ENCODE assay signal across 8 mouse cellular contexts in genomic region chr17:46678416-46678815, GRCm38 (mm10). TPM values are rescaled to one million over a fixed set of nuclear protein-coding genes. Genes with fewer than 3 reads are reported as not detected.
A peak's percentile ranks its signal among the peaks of the same experiment; 100 is the strongest.
DNase-seq lines count a peak whose midpoint lies in the region; ATAC-seq and TF ChIP-seq lines count a peak whose summit lies in the region.

Gene Mea1, plus strand, starts transcription at chr17:46678793.

- TF ChIP-seq CTCF in kidney, postnatal 0 days (IDR thresholded peaks at IDR 0.05; ENCODE audit: low read depth), result no peak
- no peak for TF ChIP-seq CTCF in lung, embryonic 14.5 days (IDR thresholded peaks at IDR 0.05; ENCODE audit: low read depth)

- 89% methylated on average over 8 of the region's 9 CpGs for whole genome bisulfite sequencing in embryonic facial prominence, embryonic 11.5 days
- 69% methylated on average over 9 of the region's 9 CpGs for WGBS in heart, embryonic 12.5 days
- WGBS in kidney, postnatal 0 days, result 63% methylated on average over 8 of the region's 9 CpGs
- WGBS in lung, embryonic 14.5 days, result 80% methylated on average over 8 of the region's 9 CpGs
- WGBS in stomach, embryonic 14.5 days, result 87% methylated on average over 8 of the region's 9 CpGs

- H3K4me2 ChIP-seq in embryonic facial prominence, embryonic 11.5 days (ENCODE audit: low read depth, low read length), result peak within 1 kb of the TSS; percentile 66
- H3K4me2 ChIP-seq in heart, embryonic 12.5 days, result peak within 1 kb of the TSS; percentile 81
- peak within 1 kb of the TSS; percentile 73 for H3K4me2 ChIP-seq in kidney, postnatal 0 days (ENCODE audit: low read length)
- H3K4me2 ChIP-seq in lung, embryonic 14.5 days, result peak within 1 kb of the TSS; percentile 88
- H3K4me2 ChIP-seq in stomach, embryonic 14.5 days (replicated peaks; ENCODE audit: low read depth, low read length), result peak within 1 kb of the TSS; percentile 53

- no peaks in the 10 kb centered on the region for H3K9me3 ChIP-seq in embryonic facial prominence, embryonic 11.5 days (replicated peaks; ENCODE audit: control insufficient read depth, low read length)
- H3K9me3 ChIP-seq in heart, embryonic 12.5 days (replicated peaks), result no peaks in the 10 kb centered on the region
- H3K9me3 ChIP-seq in kidney, postnatal 0 days (replicated peaks; ENCODE audit: low read length), result no peaks in the 10 kb centered on the region
- H3K9me3 ChIP-seq in lung, embryonic 14.5 days (ENCODE audit: low read depth, low read length), result no peaks in the 10 kb centered on the region
- no peaks in the 10 kb centered on the region for H3K9me3 ChIP-seq in stomach, embryonic 14.5 days (ENCODE audit: control insufficient read depth, low read depth, low read length)

- peaks cover 15% of the 10 kb centered on the region for H3K36me3 ChIP-seq in embryonic facial prominence, embryonic 11.5 days (replicated peaks; ENCODE audit: control insufficient read depth, insufficient read depth, low read depth, low read length)
- peaks cover 50% of the 10 kb centered on the region for H3K36me3 ChIP-seq in heart, embryonic 12.5 days
- H3K36me3 ChIP-seq in kidney, postnatal 0 days (ENCODE audit: insufficient read depth, low read length), result peaks cover 32% of the 10 kb centered on the region
- H3K36me3 ChIP-seq in lung, embryonic 14.5 days (ENCODE audit: insufficient read depth), result peaks cover 48% of the 10 kb centered on the region
- peaks cover 36% of the 10 kb centered on the region for H3K36me3 ChIP-seq in stomach, embryonic 14.5 days (ENCODE audit: control insufficient read depth, insufficient read depth, low read length)

- H3K9ac ChIP-seq in embryonic facial prominence, embryonic 11.5 days (replicated peaks; ENCODE audit: low read length), result peak within 1 kb of the TSS; percentile 78
- H3K9ac ChIP-seq in heart, embryonic 12.5 days, result peak within 1 kb of the TSS; percentile 84
- H3K9ac ChIP-seq in kidney, postnatal 0 days (ENCODE audit: low read depth, low read length), result peak within 1 kb of the TSS; percentile 66; the same call in 1 of the 2 replicates
- H3K9ac ChIP-seq in lung, embryonic 14.5 days, result peak within 1 kb of the TSS; percentile 66
- peak within 1 kb of the TSS; percentile 64 for H3K9ac ChIP-seq in stomach, embryonic 14.5 days (replicated peaks; ENCODE audit: low read depth, low read length)

- H3K27ac ChIP-seq in embryonic facial prominence, embryonic 11.5 days (replicated peaks; ENCODE audit: low read depth, low read length), result no peak within 1 kb of the TSS; the same call in 1 of the 2 replicates
- H3K27ac ChIP-seq in heart, embryonic 12.5 days (ENCODE audit: poor library complexity, severe bottlenecking), result peak within 1 kb of the TSS; percentile 94
- peak within 1 kb of the TSS; percentile 78; the same call in 1 of the 2 replicates for H3K27ac ChIP-seq in kidney, postnatal 0 days
- H3K27ac ChIP-seq in lung, embryonic 14.5 days (ENCODE audit: low read depth), result peak within 1 kb of the TSS; percentile 85
- H3K27ac ChIP-seq in stomach, embryonic 14.5 days (ENCODE audit: low read length), result no peak within 1 kb of the TSS

- H3K27me3 ChIP-seq in embryonic facial prominence, embryonic 11.5 days (ENCODE audit: control insufficient read depth, insufficient read depth, low read length), result no peaks in the 10 kb centered on the region
- no peaks in the 10 kb centered on the region for H3K27me3 ChIP-seq in heart, embryonic 12.5 days (replicated peaks)
- no peaks in the 10 kb centered on the region for H3K27me3 ChIP-seq in kidney, postnatal 0 days (ENCODE audit: insufficient read depth, low read length)
- no peaks in the 10 kb centered on the region for H3K27me3 ChIP-seq in lung, embryonic 14.5 days (ENCODE audit: insufficient read depth, low read length)
- H3K27me3 ChIP-seq in stomach, embryonic 14.5 days (ENCODE audit: control insufficient read depth, insufficient read depth, low read length), result no peaks in the 10 kb centered on the region

- no peak for DNase-seq in frontal cortex, adult 2 months (ENCODE audit: extremely low spot score in 1 of 2, low spot score in 1 of 2)
- no peak for DNase-seq in frontal cortex, postnatal 14 days (ENCODE audit: low spot score in 2 of 2)
- no peak for DNase-seq in embryonic facial prominence, embryonic 11.5 days (ENCODE audit: low spot score)
- DNase-seq in kidney, postnatal 0 days (ENCODE audit: low spot score), result no peak
- DNase-seq in lung, embryonic 14.5 days, result no peak
- DNase-seq in ovary, adult 18-20 months (ENCODE audit: low spot score), result no peak

- no peak for ATAC-seq in embryonic facial prominence, embryonic 11.5 days (replicated peaks; ENCODE audit: insufficient number of reproducible peaks, low FRiP score, low TSS enrichment, low read depth)
- no peak for ATAC-seq in heart, embryonic 12.5 days (ENCODE audit: insufficient number of reproducible peaks, low FRiP score)
- ATAC-seq in kidney, postnatal 0 days (replicated peaks; ENCODE audit: low FRiP score, low read depth), result no peak
- no peak for ATAC-seq in lung, embryonic 14.5 days (ENCODE audit: insufficient read depth)
- no peak for ATAC-seq in stomach, embryonic 14.5 days (ENCODE audit: insufficient number of reproducible peaks, insufficient read depth, low FRiP score, low read depth)

- H3K4me1 ChIP-seq in embryonic facial prominence, embryonic 11.5 days (ENCODE audit: control insufficient read depth, insufficient read depth, low read length), result peaks cover 10% of the 10 kb centered on the region
- peaks cover 43% of the 10 kb centered on the region for H3K4me1 ChIP-seq in heart, embryonic 12.5 days (replicated peaks)
- peaks cover 31% of the 10 kb centered on the region; the same call in 1 of the 2 replicates for H3K4me1 ChIP-seq in kidney, postnatal 0 days (replicated peaks; ENCODE audit: insufficient read depth, low read length)
- peaks cover 23% of the 10 kb centered on the region for H3K4me1 ChIP-seq in lung, embryonic 14.5 days (ENCODE audit: insufficient read depth)
- peaks cover 35% of the 10 kb centered on the region for H3K4me1 ChIP-seq in stomach, embryonic 14.5 days (ENCODE audit: control insufficient read depth, insufficient read depth, low read length)

- H3K4me3 ChIP-seq in embryonic facial prominence, embryonic 11.5 days (ENCODE audit: low read depth, low read length), result peak within 1 kb of the TSS; percentile 83
- peak within 1 kb of the TSS; percentile 81 for H3K4me3 ChIP-seq in heart, embryonic 12.5 days
- H3K4me3 ChIP-seq in kidney, postnatal 0 days (replicated peaks; ENCODE audit: low read depth, low read length), result peak within 1 kb of the TSS; percentile 57
- H3K4me3 ChIP-seq in lung, embryonic 14.5 days (ENCODE audit: low read depth, low read length), result peak within 1 kb of the TSS; percentile 69
- peak within 1 kb of the TSS; percentile 89 for H3K4me3 ChIP-seq in stomach, embryonic 14.5 days (ENCODE audit: low read depth, low read length)

RNA-seq across cellular contexts. Expression of gene Mea1, which starts in this region (rescaled TPM):
- 151 and 157 TPM in 2 replicates for polyA plus RNA-seq in frontal cortex, adult 2 months (2012; rRNA removed)
- polyA plus RNA-seq in embryonic facial prominence, embryonic 11.5 days (2014; fragmentation: Nextera tagmentation; extraction: Ambion mirVana), result 165 and 186 TPM in 2 replicates
- polyA plus RNA-seq in heart, embryonic 12.5 days (2016; fragmentation: Nextera tagmentation; extraction: Ambion mirVana), result 116 and 123 TPM in 2 replicates
- polyA plus RNA-seq in kidney, postnatal 0 days (2015; fragmentation: Nextera tagmentation; extraction: Ambion mirVana), result 131 and 135 TPM in 2 replicates
- polyA plus RNA-seq in lung, embryonic 14.5 days (2014; fragmentation: Nextera tagmentation; extraction: Ambion mirVana), result 123 and 131 TPM in 2 replicates
- polyA plus RNA-seq in stomach, embryonic 14.5 days (2014; fragmentation: Nextera tagmentation; extraction: Ambion mirVana), result 152 and 162 TPM in 2 replicates

Comparison
In these comparisons a context has a peak if more than half of its experiments do, and no peak if none do; other contexts are left out.
1. H3K27ac ChIP-seq: peak in heart, embryonic 12.5 days (single experiment), kidney, postnatal 0 days (single experiment) and lung, embryonic 14.5 days (single experiment); none in embryonic facial prominence, embryonic 11.5 days (single experiment) and stomach, embryonic 14.5 days (single experiment).
2. Peak in every context shown above with its lines, with median percentiles within 50 percentile points of each other: H3K4me2 ChIP-seq, H3K4me3 ChIP-seq and H3K9ac ChIP-seq.